Mouse (Mus musculus) liver, postnatal 0 days (tissue): ENCODE measurements around the gene Ptprj. TPM values are rescaled to one million over a fixed set of nuclear protein-coding genes. Genes with fewer than 3 reads are reported as not detected.

Experiments
- ATAC-seq: fragments of 200-750 bp; cut with Nextera tagmentation; 2 replicates; pipeline ENCODE4 v1.8.0; 2017; ENCODE audit warnings: mild to moderate bottlenecking, moderate library complexity
- DNase-seq: peaks from one replicate; pipeline ENCODE4 v3.0.0-alpha.2; 2016
- H3K27ac ChIP-seq: fragments of 300-500 bp; sonication (generic); 2 replicates; pipeline ENCODE4 v1.5.1; 2014; ENCODE audit warnings: antibody characterized with exemption, moderate library complexity, mild to moderate bottlenecking, low read depth
- H3K27me3 ChIP-seq: fragments of 300-500 bp; sonication (generic); 2 replicates; pipeline ENCODE4 v1.6.1; 2014; ENCODE audit warnings: low read length, control low read depth, mixed read lengths; ENCODE audit not compliant: insufficient read depth
- H3K36me3 ChIP-seq: fragments of 300-500 bp; sonication (generic); replicated peaks from 2 replicates; pipeline ENCODE4 v1.6.1; 2014; ENCODE audit warnings: mild to moderate bottlenecking, control low read depth, low read length, moderate library complexity, mixed read lengths; ENCODE audit not compliant: insufficient read depth
- H3K4me1 ChIP-seq: fragments of 300-500 bp; sonication (generic); 2 replicates; pipeline ENCODE4 v1.6.1; 2014; ENCODE audit warnings: antibody characterized with exemption, mild to moderate bottlenecking, control low read depth; ENCODE audit not compliant: insufficient read depth
- H3K4me2 ChIP-seq: fragments of 300-500 bp; sonication (generic); 2 replicates; pipeline ENCODE4 v1.6.1; 2014; ENCODE audit warnings: low read depth, mild to moderate bottlenecking, low read length, moderate library complexity, mixed read lengths
- H3K4me3 ChIP-seq: fragments of 300-500 bp; sonication (generic); 2 replicates; pipeline ENCODE4 v1.5.1; 2014; ENCODE audit warnings: low read depth, low read length
- H3K9ac ChIP-seq: fragments of 300-500 bp; sonication (generic); replicated peaks from 2 replicates; pipeline ENCODE4 v1.6.1; 2014; ENCODE audit warnings: mild to moderate bottlenecking, moderate library complexity
- H3K9me3 ChIP-seq: fragments of 300-500 bp; sonication (generic); 2 replicates; pipeline ENCODE4 v1.6.1; 2016; ENCODE audit warnings: mild to moderate bottlenecking, control low read depth, low read length, mixed read lengths
- CTCF ChIP-seq: sonication (generic); IDR thresholded peaks from 2 replicates; pipeline ENCODE4 v1.5.1; 2016; ENCODE audit warnings: antibody characterized with exemption, low read depth
- EP300 ChIP-seq: IDR thresholded peaks from 2 replicates; pipeline ENCODE4 v1.6.1; 2016; ENCODE audit warnings: antibody characterized with exemption, low read depth, mild to moderate bottlenecking
- WGBS: fragments of 180-500 bp; shearing (Covaris S2); extraction: QIAGEN DNeasy Blood & Tissue Kit; methylation state at CpG from one replicate; pipeline ENCODE4 v1.1.7; 2014; ENCODE audit not compliant: insufficient replicate concordance; 5-methylcytosine and 5-hydroxymethylcytosine counted together
- polyA plus RNA-seq: library from polyadenylated mRNA; unstranded; fragments of >200 nt; fragmentation: Nextera tagmentation; extraction: Ambion mirVana; gene quantifications from 2 replicates; pipeline ENCODE4 v1.2.1, GENCODE M21; 2015

Gene Ptprj
- polyA plus RNA-seq, 1 experiment from 2014 or later = 2.8 TPM

DNA sequence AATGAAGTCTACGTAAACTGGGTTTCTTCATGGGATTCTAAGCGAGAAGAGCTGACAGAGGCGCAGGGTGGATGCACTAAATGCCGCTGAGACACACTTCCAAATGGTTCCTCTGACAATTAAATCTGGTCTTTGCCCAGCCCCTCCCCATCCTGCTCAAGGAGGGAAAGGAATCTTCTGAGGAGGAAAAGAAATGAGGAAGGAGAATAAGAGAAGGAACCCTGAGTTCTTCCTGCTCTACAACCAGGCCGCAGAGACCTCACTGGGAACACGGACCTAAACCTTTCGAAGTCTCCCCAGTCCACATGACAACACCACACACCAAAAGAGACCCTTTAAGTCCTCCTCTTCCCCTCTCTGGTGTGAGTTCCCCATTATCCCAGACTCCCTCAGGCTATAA lies 101.9 kb downstream of the Ptprj start:
- no peak for TF ChIP-seq CTCF
- TF ChIP-seq EP300 = no peak
- Histone ChIP-seq H3K9ac (no peak overlapping the region), H3K36me3 (no peaks in the 10 kb centered on the region), H3K27me3 (no peaks in the 10 kb centered on the region), H3K4me1 (peaks cover 17% of the 10 kb centered on the region), H3K27ac (peak overlapping the region; percentile 19; the same call in 1 of the 2 replicates), H3K4me3 (no peak overlapping the region), H3K9me3 (no peaks in the 10 kb centered on the region), H3K4me2 (no peak overlapping the region)
- WGBS = 69% methylated on average over 7 of the region's 7 CpGs
- DNase-seq = no peak
- ATAC-seq = no peak

DNA sequence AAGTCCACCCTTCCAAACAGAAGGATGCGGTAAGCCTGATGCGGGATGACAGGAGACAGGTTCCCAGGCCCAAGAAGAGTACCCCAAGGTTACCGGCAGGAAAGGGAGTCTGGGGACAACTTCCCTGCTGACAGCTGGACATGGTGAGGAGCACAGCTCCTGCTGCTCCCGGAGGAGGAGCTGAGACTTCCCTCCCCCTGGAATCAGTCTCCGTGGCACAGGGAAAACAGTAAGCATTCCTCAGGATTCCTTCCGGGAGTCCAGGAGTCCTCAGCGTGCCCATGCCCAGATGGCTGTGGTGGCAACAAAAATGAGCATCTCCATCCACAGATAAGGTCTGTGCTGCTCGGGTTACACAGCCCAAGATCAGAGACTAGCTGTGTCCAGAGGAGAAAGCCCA lies 102.8 kb downstream of the Ptprj start:
- H3K9me3 ChIP-seq = no peaks in the 10 kb centered on the region
- no peak for ATAC-seq
- no peaks in the 10 kb centered on the region; the same call in 1 of the 2 replicates for H3K36me3 ChIP-seq
- no peak overlapping the region for H3K9ac ChIP-seq
- H3K4me2 ChIP-seq = no peak overlapping the region
- no peak overlapping the region for H3K4me3 ChIP-seq
- 65% methylated on average over 8 of the region's 8 CpGs for WGBS
- peaks cover 17% of the 10 kb centered on the region for H3K4me1 ChIP-seq
- DNase-seq = no peak
- no peaks in the 10 kb centered on the region for H3K27me3 ChIP-seq
- H3K27ac ChIP-seq = no peak overlapping the region
- TF ChIP-seq EP300 (no peak), CTCF (no peak)

DNA sequence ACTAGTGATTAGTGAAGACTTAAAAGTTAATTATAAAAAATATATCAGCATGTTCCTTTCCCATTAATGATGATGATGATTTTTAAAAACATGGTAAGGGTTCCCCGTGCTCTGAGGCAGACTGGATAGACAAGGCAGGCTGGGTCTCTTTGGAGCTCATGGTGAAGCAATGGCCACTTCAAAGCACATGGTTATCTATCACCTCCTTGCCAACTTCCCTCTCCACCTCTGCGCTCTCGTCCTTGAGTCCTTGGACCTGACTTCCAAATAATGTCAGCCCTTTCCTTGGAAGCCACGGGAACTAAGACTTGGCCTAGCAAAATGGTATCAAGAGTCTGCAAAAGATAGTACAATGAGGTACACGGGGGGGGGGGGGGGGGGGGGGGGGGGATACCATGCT lies 103.7 kb downstream of the Ptprj start:
- peaks cover 3% of the 10 kb centered on the region for H3K36me3 ChIP-seq
- DNase-seq (no peak), ATAC-seq (no peak)
- H3K27me3 ChIP-seq = no peaks in the 10 kb centered on the region
- H3K4me3 ChIP-seq = no peak overlapping the region
- no peak overlapping the region for H3K4me2 ChIP-seq
- 61% methylated on average over 4 of the region's 5 CpGs for WGBS
- no peak for TF ChIP-seq CTCF
- TF ChIP-seq EP300 = no peak
- H3K9me3 ChIP-seq = no peaks in the 10 kb centered on the region
- H3K27ac ChIP-seq = no peak overlapping the region
- H3K4me1 ChIP-seq = peaks cover 17% of the 10 kb centered on the region
- no peak overlapping the region for H3K9ac ChIP-seq

DNA sequence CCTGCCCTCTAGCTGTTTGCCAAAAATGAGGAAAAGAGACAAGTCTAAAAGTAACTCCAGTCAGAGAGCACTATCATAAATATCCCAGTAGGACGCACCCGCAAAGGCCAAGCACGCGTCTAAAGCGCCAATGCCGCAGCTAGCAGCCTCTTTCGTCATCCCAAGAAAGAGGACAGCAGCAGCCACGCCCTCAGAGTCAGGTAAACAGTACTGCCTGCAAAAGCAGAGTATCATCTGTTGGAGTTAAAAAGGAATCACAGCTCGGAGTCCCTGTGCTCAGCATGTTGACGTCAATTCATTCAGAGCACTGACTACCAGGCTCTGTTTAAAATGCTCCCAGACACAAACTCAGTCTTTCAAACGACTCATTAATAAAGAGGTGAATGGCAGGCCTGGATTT lies 104.1 kb downstream of the Ptprj start:
- TF ChIP-seq CTCF (no peak), EP300 (no peak)
- no peak overlapping the region for H3K4me3 ChIP-seq
- H3K9ac ChIP-seq = no peak overlapping the region
- DNase-seq (no peak), ATAC-seq (no peak)
- H3K27me3 ChIP-seq = no peaks in the 10 kb centered on the region
- peaks cover 6% of the 10 kb centered on the region for H3K36me3 ChIP-seq
- 72% methylated on average over 11 of the region's 11 CpGs for WGBS
- no peak overlapping the region for H3K4me2 ChIP-seq
- H3K4me1 ChIP-seq = peaks cover 17% of the 10 kb centered on the region
- no peak overlapping the region for H3K27ac ChIP-seq
- no peaks in the 10 kb centered on the region for H3K9me3 ChIP-seq

DNA sequence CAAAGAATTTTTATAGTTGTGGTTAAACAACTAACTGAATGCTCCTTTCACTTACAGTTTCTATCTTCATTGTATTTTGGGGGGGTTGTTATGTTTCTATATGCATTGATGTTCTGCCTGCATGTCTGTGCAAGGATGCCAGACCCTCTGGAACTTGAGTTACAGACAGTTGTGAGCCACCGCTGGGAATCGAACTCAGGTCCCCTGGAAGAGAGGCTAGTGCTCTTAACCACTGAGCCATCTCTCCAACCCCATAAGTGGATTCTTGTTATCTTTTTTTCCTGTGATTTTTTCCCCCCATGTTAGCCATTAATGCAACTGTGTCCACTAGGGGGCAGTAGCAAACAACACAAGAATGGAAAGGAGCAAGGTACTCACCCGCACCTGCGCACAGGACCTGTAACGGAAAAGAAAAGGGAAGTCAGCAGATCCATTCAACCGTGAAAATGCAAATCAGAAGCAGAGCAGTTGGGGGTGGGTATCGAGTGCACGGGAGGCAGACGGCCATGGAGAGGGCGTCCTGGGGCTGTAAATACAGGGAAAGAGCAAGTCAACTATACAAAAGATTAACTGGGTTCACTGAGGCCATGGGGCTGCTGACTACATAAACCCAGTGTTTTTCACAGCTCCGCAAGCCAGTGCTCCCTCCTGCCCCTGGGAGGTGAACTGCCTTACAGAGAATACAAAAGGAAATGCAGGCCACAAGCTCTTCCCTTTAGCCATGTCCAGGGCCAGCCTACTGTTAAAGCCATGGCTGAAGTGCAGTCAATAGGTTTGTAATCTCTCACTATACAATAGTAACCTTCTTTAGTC lies 105.6 kb downstream of the Ptprj start:
- peak overlapping the region; percentile 70 for H3K27ac ChIP-seq
- H3K36me3 ChIP-seq = peaks cover 8% of the 10 kb centered on the region
- TF ChIP-seq CTCF = peak; percentile 96
- peak; percentile 75; the same call in 1 of the 2 replicates for TF ChIP-seq EP300
- no peaks in the 10 kb centered on the region for H3K27me3 ChIP-seq
- peak overlapping the region; percentile 62 for H3K4me2 ChIP-seq
- peak; percentile 91 for ATAC-seq
- WGBS = 7% methylated on average over 11 of the region's 11 CpGs
- 0 out of 2 replicates have a peak overlapping the region, but pooled peaks have one; percentile 28 for H3K9ac ChIP-seq
- peaks cover 17% of the 10 kb centered on the region for H3K4me1 ChIP-seq
- H3K4me3 ChIP-seq = peak overlapping the region; percentile 13; the same call in 1 of the 2 replicates
- H3K9me3 ChIP-seq = no peaks in the 10 kb centered on the region
- DNase-seq = peak; percentile 87

DNA sequence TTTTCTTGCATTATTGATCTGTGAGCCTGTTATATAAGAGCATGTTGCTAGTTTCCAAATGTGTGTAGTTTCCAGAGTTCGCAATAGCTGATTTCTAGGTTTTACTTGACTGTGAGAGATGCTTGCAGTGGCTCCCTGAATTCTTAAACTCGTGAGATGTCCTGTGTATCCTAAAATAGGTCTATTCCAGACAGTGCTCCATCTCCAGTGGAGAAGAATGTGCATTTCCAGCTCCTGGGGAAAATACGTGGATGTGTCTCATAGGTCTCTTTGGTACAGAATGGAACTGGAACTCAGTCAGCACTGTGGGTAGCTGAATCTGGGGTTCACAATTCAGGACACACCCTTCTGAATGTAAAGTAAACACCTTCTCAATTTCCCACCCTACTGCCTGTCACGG lies 107.7 kb downstream of the Ptprj start:
- TF ChIP-seq EP300 = no peak
- no peak for TF ChIP-seq CTCF
- no peak for DNase-seq
- no peak overlapping the region for H3K27ac ChIP-seq
- H3K9me3 ChIP-seq = no peaks in the 10 kb centered on the region
- peaks cover 15% of the 10 kb centered on the region for H3K4me1 ChIP-seq
- H3K9ac ChIP-seq = no peak overlapping the region
- peaks cover 20% of the 10 kb centered on the region for H3K36me3 ChIP-seq
- no peak overlapping the region for H3K4me3 ChIP-seq
- no peak overlapping the region for H3K4me2 ChIP-seq
- ATAC-seq = no peak
- 79% methylated on average over 4 of the region's 4 CpGs for WGBS
- H3K27me3 ChIP-seq = no peaks in the 10 kb centered on the region
